In the genomic region with DNA sequence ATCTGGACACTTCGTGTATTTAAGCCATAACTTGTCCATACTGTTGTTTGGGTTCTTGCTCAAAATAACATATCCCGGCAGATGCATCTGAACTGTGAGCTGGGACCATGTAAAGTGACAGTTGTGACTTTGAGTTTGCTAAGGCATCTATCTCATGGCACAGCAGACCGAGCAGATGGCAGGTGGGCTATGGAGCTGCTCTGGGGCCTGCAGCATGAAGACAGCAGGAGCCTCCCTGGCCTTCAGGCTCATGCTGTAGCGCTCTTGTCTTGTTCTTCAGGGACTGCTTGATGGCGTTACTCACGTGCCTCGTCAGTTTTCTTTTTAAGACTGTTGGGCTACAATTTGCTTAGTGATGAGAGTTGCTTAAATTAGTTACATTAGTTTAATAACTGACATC, we compare ENCODE assay signal across 24 mouse cellular contexts. TPM values are rescaled to one million over a fixed set of nuclear protein-coding genes. Genes with fewer than 3 reads are reported as not detected.
"Had no signal": no experiment of that assay in that cellular context is flagged by ENCODE, and none has a peak within 500 bp of the region (broad histone marks: within the 10 kb centered on the region; RNA-seq: fewer than 3 reads in every experiment).

No protein-coding gene starts in this region.

- H3K9me3 ChIP-seq: kidney, embryonic 15.5 days; limb, embryonic 12.5 days; limb, embryonic 15.5 days; midbrain, embryonic 12.5 days; neural tube, embryonic 13.5 days; stomach, embryonic 15.5 days had no signal

- H3K4me2 ChIP-seq: kidney, embryonic 15.5 days; limb, embryonic 12.5 days; limb, embryonic 15.5 days; liver, embryonic 11.5 days; lung, embryonic 14.5 days; midbrain, embryonic 12.5 days; neural tube, embryonic 13.5 days; stomach, embryonic 15.5 days had no signal

- H3K27me3 ChIP-seq: kidney, embryonic 15.5 days; limb, embryonic 12.5 days; limb, embryonic 15.5 days; midbrain, embryonic 12.5 days; neural tube, embryonic 13.5 days; stomach, embryonic 15.5 days had no signal

- H3K27ac ChIP-seq: kidney, embryonic 15.5 days; left cerebral cortex, adult 2 months; limb, embryonic 12.5 days; limb, embryonic 15.5 days; liver, embryonic 14.5 days; macrophage; midbrain, embryonic 12.5 days; neural tube, embryonic 13.5 days; stomach, embryonic 15.5 days had no signal

- H3K4me3 ChIP-seq: kidney, embryonic 15.5 days; left cerebral cortex, adult 2 months; limb, embryonic 12.5 days; limb, embryonic 15.5 days; midbrain, embryonic 12.5 days; myocyte; neural tube, embryonic 13.5 days; stomach, embryonic 15.5 days had no signal

- H3K9ac ChIP-seq: kidney, embryonic 15.5 days; limb, embryonic 12.5 days; limb, embryonic 15.5 days; liver, embryonic 14.5 days; liver, postnatal 0 days; lung, embryonic 14.5 days; midbrain, embryonic 12.5 days; neural tube, embryonic 13.5 days; stomach, embryonic 15.5 days had no signal

- ATAC-seq: liver, postnatal 0 days; lung, postnatal 0 days; midbrain, embryonic 16.5 days had no signal

- DNase-seq: kidney, adult 11 months; kidney, adult 8-10 months; kidney, postnatal 36 days; liver, postnatal 0 days; lung, embryonic 14.5 days; retina, postnatal 1 day; right cerebral cortex, postnatal 25 days; spleen, adult 18-20 months; thymus, postnatal 25 days had no signal

- H3K4me1 ChIP-seq: kidney, embryonic 15.5 days; limb, embryonic 12.5 days; limb, embryonic 15.5 days; midbrain, embryonic 12.5 days; neural tube, embryonic 13.5 days; stomach, embryonic 15.5 days had no signal

RNA-seq across cellular contexts. Expression of gene Aldh1l2, which starts 58.7 kb away (rescaled TPM):
- total RNA-seq: megakaryocyte, adult 5-6 weeks; monocyte, adult 5-6 weeks had no signal
- polyA plus RNA-seq: macrophage had no signal
